Mouse (Mus musculus) cerebellum, postnatal 36 days (tissue): Measurements from ENCODE around the gene Ttll5.

Experiments
- DNase-seq, 2 experiments: peaks; one replicate each; pipeline ENCODE4 v3.0.0; 2021 to 2022; ENCODE audit warnings: mixed read lengths in 2 of 2

Gene Ttll5

DNA sequence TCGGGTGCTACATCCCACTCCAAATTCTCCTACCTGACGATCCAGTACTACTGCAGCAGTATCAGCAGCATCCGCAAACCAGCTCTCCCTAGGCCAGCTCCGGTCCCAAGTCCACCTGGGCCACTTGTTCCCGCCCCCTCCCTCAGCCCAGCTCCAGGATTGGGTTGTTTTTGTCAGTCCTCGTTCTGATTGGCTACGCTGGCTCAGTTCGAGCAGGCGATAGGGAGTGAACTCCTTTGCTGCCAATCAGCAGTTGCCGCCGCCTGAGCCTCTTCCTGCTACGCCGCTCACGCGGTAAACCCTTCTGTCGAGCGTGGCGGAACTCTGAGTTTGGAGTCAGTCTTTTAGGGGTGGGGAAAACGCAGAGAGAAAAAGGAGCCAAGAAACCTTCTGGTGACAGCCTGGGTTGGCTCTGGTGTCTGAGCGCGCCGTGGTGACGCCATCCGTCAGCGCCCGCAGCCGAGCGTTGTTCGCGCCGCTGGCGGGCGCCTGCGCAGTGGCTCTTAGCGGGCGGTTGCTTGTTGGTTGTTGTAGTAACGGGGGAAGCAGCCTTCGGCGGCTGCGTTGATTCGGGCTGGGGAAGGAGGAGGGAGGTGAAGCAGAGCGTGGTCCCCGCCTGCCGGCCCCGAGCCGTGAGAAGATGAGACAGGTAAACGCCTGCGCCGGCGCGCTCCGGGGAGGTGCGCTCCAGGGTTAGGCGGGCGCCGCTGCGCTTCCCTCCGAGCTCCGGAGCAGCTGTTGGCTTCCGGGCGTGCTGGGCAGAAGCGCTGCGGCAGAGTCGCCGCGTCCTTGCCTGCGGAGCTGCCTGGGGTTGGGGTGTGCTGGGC lies at the start of gene Ttll5, which contains the start of gene Erg28:
Ttll5 (plus strand) TSS at position 222 of the 827 bp plus-strand sequence.
Erg28 (minus strand) TSS at position 113 of the 827 bp plus-strand sequence.
- peak; percentile 96 to 97 for DNase-seq

DNA sequence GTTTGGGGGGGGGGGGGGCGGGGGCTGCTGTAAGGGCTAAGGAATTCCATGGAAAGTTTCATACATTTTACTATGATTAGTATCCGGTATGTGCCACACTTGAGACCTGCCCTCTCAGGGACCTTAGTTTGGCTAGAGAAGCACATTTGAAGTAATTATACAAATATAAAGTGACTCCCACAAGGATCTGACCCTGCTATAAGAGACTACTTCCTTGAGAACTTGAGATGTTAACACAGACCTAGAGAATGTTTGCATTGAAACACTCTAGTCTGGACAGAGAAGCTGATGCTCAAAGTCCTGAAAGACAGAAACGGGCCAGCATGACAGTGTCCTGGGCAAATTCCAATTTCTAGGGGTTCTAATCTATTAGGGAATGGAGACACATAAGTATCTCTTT lies 45.5 kb upstream of the Ttll5 start:
- no peak for DNase-seq

DNA sequence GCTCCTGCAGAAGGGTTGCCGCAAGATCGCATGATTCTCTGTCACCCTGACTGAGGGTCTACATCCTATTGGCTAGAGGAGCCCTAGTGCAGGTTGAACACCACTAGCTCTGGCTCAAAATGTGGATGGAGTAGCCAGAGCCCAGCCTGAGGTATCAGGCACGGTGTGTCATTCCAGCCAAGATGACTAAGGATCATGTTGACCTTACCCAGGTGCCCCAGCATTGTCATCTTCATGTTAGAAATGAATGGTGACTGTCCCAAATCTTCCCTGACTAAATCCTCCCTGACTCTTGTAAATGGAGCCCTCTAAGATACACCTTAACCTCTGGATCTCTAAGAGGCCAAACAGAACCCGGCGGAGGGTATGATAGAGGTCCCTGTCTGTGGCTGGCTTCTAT lies 44.8 kb upstream of the Ttll5 start:
- DNase-seq = no peak

DNA sequence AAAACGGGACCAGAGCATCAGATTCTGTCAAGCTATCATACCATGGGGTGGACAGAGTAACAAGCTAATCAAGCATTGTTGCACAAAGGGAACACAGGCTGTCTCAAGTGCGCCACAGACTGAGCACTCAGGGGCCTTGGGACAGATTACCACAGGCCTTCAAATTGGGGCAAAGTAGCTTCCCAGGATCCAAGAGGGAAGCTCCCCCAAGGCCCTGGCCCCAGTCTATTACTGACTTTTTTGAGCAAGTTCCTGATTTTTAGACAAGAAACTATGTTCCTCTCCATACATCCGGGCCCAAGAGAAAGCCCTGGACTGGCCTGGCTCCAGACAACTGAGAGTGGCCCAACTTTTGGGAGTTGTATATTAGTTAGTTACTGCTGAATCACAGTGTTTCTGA lies 42.9 kb upstream of the Ttll5 start:
- DNase-seq = no peak

DNA sequence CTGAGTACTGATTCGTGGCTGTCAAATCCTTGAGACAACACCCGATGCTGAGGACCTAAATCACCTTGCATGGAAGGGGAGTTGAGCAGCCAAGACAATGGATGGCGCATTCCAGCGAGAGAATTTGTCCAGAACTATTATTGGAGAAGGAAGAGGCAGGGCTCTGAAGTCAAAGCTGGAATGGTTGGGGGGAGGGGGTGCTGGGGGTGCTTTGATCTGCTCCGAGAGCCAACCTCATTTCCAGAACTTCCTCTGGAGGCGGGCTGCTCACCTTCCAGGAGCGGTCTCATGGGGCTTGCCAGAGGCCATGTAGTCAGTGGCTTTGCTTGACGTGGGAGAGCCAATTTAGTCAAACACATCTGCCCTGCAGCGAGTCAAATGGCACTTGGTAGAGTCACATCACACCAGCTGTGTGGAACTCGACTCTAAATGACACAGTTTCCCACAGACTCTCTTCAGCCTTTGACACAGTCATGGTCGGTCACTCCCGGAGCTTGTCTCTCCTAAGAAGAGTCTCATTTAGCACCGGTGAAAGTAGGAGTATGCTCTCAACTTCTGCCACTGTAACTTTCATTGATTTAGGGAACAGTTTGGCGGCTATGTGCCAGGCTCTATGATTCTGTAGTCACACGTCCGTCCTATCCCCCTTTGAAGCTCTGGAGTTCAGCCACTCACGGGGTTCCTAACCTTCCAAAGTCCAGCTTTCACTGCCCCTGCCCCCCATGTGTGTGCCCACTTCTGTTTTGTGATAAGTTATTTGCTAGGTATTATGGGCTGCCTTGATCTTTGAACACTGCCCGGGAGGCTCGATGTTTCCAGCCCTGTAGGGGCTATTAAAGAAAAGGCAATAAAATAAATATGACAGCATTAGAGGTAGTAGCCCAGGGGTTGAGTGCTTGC lies 39.3 kb upstream of the Ttll5 start:
- no peak for DNase-seq

DNA sequence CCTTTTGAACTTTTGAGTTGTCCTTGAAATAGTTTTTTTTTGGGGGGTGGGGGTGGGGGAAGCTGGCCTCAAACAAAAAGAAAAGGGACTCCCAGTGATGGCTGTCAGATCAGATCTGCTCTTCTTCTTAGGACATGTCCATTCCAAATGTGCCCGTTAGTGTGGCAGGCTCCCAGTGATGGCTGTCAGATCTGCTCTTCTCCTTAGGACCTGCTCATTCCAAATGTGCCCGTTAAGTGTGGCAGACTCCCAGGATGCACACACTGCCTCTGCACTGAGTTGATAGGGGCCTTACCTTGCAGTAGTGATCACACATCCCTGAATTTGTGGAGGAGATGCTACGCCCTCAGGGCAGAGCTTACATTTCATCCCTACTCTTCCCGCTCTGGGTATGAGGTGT lies 32.3 kb upstream of the Ttll5 start:
- no peak for DNase-seq

DNA sequence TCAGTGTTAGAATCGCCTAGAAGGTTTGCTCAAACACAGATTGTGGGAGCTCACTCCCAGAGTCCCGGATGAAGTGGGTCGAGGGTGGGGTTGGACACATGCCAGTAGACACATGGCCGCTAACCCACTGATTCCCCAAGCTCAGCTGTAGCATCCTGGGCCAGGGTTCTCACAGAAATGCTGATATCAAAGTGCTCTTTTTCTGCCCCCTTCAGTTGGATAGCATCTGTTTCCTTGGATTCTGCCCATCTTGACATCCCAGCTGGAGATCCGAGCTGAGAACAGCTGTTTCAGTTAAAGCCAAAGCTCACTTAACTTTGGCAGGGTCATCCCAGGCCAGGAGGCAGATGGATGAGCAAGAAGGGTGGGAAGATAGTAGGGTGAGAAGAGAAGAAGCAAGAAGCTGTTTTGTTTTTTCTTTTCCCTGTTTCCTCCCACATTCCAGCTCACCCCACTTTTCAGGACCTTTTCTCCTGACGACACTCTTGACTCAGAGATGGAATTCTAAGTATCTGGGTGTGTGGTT lies 31.6 kb upstream of the Ttll5 start:
- DNase-seq = no peak

DNA sequence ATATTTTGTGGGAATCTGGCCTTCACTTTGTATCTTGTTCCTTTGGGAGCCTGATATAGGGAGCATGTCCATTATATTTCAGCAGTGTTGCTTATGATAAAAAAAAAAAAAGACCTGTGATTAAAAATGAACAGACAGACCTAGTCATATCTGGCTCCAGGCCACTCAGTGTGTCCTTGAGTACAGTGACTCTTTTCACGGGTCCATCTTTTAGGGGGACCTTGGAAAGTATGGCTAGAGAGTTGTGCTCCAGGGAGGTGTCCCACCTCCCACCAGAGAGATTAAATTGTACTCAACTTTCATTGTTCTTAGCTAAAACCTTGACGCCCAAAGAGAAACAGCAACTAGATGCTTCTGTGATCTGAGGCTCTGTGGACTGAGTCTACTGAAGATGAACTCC lies 30.4 kb upstream of the Ttll5 start:
- no peak for DNase-seq

DNA sequence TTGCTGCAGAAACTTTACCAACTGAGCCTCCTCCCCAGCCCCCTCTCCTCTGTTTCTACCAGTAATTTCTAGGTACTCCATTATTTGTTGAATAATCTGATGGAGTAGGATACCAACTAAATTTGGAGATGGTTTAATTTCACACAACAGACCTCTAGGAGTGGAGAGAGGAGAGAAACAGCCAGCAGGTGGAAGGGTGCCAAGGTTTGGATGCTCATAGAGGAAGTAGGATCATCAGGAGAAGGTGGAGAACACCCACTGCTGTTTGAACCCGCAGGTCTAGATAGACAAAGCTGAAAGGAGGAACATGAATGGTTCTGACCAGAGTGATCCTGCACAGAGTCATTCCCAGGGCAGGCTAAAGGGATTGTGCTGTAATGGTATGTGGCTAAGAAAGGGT lies 28.9 kb upstream of the Ttll5 start:
- no peak for DNase-seq

DNA sequence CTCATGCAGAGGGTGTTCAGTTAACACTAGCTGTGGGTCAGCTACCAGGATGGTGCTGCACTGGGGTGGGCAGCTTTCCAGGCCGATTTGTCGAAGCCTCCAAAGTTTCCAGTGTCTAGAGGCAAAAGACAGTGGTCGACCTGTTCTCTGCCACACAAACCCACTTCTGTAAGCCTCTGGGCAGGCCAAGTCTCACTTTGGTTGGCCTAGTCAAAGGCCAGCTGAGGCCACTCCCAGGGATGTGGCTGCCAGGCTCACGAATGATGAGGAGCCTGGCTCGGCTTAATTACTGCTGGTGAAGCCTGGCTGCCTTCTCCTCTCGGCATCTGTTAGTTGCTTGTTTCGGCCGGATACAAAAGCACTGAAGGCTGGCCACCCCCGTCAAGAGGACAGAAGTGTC lies 24.4 kb upstream of the Ttll5 start:
- DNase-seq = no peak

DNA sequence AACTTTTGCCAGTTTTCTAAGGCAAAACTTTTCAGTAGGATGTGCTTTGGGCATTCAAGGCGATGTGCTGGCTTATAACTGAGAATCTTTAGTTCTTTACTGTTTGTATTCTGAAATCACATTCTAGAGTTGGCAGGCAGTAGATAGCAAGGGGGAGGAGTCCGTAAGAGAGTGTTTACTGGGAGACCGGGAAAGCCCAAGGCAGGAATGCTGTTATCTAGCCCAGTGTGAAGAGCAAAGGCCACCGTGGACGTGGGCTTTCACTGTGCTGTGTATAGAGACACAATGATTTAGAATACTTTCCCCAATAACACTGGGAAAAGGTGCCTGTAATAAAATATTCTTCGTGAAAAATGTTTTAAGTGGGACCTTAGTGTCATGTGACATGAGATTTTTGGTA lies 14.7 kb upstream of the Ttll5 start:
- no peak for DNase-seq

DNA sequence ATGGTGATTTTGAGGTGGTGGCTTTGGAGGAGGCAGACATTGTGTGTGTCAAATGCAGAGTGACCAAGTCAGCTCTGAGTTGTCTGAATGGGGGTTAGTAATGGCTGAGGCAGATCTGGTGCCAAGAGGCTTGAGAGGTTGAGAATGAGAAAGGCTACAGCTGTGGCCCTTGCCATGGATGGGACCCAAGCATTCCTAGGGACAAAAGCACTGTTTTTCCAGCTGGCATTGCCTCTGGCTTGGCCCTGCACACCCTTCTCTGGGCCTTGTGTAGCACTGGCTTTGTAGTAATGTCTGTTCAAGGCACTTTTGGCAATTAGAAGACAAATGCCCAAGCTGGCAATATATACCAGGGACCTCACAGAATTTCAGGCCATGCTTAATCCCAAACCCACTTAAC lies 13.5 kb upstream of the Ttll5 start:
- DNase-seq = no peak

DNA sequence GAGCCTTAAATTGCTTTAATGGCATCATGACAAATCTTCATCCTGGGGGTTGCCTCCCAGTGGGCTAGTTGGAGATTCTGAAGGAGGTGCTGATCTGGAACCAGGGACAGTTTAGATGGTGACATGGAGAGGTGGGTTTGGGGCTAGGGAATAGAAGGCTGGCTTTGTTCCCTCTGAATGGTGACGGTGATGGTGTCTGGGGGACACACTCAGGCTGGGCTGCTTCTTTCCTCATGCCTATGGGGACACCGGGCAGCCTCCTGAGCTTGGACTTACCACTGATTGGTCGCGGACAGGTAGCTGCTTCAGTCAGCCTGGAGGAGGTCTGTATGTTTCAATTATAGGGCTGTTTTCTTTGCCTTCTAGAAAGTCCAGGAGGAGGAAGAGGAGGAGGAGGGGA lies 12.8 kb upstream of the Ttll5 start:
- DNase-seq = no peak

DNA sequence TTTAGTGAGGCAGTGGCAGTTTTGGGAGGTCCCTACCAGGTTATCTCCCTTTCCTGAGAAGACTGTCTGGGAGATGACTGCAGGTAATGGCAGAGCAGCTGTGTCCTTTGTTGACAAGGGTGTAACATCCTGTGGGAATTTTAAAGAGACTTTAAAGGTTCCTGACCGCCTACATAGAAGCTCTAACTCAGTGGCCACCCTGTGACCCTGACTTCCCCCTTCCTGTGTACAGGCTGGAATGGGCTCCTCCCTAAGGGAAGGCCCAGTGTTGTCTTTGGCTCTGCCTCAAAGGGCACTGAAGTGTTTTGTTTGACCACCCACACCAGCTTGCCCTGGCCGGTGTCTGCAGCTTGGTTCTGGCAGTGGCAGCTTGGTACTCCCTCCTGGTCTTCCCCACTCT lies 10.9 kb upstream of the Ttll5 start:
- no peak for DNase-seq

DNA sequence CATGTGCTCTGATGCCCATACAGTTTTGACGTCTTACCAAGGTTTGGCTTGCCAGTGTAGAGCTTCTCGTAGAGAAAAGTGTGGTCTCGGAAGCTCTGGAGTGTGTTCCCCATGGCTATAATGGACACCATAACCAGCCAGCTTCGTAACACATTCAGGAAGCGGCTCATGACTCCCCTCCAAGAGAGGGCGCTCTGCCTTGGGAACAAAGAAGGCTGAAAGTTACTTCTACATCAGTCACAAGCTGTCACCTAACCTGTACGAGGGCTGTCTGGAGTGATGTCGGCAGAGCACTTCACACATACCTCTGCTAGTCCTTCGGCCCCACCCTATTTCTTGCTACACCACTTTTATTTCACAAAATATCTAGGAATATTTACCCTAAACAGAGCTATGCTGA lies 2.4 kb upstream of the Ttll5 start:
- DNase-seq = no peak

DNA sequence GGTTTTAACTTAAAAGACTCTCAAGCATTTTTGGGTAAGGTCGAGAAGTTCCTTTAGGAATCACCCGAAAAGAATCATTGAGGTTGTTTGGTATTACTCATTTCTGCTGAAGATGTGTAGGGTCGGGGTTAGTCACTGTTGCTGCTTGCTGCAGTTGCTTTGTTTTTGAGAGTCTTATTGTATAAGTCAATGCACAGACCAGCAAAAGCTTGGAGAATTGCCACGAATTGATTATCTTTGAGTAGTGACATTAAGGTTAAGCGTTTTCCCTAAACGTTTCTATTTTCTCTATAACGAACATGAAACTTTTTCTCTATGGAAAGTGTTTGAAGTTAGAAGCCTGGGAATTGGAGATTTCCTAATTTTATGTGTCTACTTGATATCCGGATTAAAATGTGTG lies 902 bp downstream of the Ttll5 start:
- DNase-seq = no peak

DNA sequence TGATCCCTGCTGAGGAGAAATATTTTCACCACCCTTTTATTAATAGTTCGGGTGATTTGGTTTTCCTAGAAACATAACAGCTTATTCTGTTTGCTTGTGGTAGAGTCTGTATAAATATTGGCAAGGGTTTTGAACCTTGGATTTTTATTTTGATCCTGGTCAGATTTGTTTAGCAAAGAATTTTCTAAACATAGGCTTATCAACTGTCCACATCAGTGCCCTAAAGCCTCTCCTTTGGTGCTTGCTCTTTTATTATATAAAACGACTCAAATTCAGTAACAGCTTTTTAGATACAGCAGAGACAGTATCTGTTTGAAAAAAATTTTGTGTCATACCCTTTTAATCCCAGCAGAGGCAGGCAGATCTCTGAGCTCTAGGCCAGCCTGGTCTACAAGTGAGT lies 1.4 kb downstream of the Ttll5 start:
- no peak for DNase-seq

DNA sequence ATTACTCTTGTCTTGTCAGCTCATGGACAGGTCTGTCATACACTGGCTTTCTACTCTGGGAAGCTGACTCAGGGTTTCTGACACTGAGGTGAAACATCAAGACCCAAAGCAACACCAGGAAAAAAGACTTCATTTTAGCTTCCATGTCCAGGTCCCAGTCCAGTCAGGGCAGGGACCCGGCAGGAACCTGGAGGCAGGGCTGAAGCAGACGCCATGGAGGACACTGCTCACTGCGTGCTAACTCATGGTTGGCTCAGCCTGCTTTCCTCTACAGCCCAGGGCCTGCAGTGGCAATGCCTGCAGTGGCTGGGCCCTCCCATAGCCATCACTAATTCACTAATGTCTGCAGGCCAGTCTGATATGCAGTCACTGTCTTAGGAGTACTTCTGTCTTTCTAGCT lies 4.4 kb downstream of the Ttll5 start:
- no peak for DNase-seq

DNA sequence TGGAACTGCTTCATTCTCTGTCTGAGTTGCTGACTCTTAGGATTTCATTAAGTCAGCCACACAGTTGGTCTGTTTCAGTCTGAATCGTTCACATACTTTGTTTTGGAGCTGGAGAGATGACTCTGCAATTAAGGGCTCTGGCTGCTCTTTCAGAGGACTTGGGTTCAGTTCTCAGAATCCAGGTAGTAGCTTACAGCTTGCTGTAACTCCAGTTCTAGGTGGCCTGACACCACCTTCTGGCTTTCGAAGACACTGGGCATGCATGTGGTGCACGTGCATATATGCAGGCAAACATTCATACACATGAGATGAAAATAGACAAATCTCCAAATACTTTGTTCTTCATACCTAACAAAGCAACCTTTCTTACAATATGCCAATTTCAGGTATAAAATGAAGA lies 5.4 kb downstream of the Ttll5 start:
- DNase-seq = no peak

DNA sequence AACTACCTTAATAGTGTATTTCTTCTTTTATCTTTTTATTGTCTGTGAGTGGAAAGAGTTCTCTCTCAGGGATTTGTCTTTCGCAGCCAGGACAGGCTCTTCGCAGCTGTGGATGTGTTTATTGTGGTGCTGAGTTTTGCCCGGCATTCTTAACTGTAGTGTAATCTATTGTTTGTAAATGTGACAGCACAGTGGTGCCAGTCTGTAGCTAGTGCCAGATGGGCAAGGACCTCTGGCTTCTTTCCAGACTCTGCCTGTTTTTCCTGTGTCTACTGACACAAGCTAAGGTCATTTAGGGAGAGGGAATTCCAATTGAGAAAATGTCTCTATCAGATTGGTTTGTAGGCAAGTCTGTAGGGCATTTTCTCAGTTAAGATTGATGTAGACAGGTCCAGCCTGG lies 6.2 kb downstream of the Ttll5 start:
- DNase-seq = peak; percentile 27 to 32

DNA sequence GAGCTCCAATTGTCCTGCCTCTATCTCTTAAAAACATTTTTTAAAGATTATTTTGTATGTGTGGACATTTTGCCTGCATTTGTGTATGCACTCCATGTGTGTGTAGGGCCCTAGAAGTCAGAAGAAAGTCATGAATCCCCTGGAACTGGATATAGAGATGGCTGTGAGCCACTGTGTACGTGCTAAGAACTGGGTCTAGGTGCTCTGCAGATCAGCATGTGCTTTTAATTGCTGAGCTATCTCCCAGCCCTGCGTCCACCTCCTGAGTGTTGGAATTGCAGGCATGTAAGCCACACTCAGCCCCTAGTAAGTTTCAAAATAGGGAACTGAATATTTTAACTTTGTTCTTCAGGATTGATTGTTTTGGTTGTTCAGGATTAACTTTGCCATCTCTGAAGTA lies 10.1 kb downstream of the Ttll5 start:
- DNase-seq = no peak

DNA sequence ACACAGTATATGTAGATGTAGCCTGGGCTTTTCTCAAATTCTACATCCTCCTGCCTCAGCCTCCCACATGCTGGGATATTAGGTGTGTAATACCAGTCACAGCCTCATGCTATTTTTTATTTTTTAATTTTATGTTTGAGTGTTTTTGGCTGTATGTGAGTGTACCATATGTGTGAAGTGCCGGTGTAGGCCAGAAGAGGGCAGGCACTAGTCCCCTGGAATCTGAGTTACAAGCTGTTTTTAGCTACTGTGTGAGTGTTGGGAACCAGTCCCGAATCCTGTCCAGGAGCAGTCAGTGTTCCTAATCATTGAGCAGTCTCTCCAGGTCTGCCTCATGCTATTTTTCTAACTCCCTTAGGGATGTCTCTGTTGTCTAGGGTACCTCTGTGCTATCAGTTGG lies 13.3 kb downstream of the Ttll5 start:
- no peak for DNase-seq

DNA sequence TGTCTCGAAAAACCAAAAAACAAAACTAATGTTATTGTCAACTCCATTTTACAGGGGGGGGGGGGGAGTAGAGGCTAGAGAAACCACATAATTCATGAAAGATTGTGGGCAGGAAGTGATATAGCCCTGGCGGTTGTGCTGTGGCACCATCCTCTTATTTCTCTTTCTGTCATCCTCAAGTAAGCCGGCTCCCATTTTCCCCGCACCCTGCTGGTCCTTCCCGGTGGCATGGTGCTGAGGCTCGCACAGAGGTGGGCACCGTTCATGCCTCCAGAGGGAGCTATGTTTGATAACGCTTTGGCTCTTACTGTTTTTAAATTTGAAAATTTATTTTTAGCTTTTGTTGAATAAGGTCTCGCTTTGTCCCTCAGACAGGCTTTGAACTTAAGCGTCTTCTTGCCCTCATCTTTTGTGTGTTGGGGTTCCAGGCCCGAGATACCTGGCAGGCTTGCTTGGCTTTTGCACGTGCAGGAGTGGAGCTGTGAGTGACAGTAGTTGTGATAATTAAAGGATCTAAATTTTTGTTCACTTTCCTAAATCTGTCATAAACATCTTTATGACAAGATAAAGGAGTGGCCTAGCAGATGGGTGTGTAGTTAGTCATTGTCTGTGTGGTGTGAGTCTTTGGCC lies 15.0 kb downstream of the Ttll5 start:
- no peak for DNase-seq
